Mouse (Mus musculus) cortical plate, adult 2 months (tissue): ENCODE measurements around the gene Exoc3l4. TPM values are rescaled to one million over a fixed set of nuclear protein-coding genes. Genes with fewer than 3 reads are reported as not detected.

ENCODE experiments used
- H3K27ac ChIP-seq: fragments of 200-500 bp; 2 replicates; pipeline ENCODE4 v1.5.1; 2012; ENCODE audit warnings: low read length, control low read depth, inconsistent platforms; ENCODE audit not compliant: insufficient read depth
- H3K4me1 ChIP-seq: fragments of 200-500 bp; 2 replicates; pipeline ENCODE4 v1.6.1; 2011; ENCODE audit warnings: low read length; ENCODE audit not compliant: control insufficient read depth, insufficient read depth
- H3K4me3 ChIP-seq: fragments of 200-500 bp; 2 replicates; pipeline ENCODE4 v1.5.1; 2011; ENCODE audit warnings: mild to moderate bottlenecking, low read length, control low read depth; ENCODE audit not compliant: insufficient read depth
- CTCF ChIP-seq: fragments of 200-500 bp; IDR thresholded peaks from 2 replicates; pipeline ENCODE4 v1.5.1; 2011; ENCODE audit warnings: mild to moderate bottlenecking, control low read depth, low read length; ENCODE audit not compliant: insufficient read depth; ENCODE audit errors: extremely low read depth
- POLR2A ChIP-seq: fragments of 200-500 bp; IDR thresholded peaks from 2 replicates; pipeline ENCODE4 v1.6.1; 2011; ENCODE audit warnings: mild to moderate bottlenecking, low read length, control low read depth; ENCODE audit not compliant: insufficient read depth; ENCODE audit errors: extremely low read depth
- polyA plus RNA-seq: library from polyadenylated mRNA; depleted of rRNA; stranded (reverse); fragments of >200 nt; gene quantifications from 2 replicates; pipeline ENCODE4 v1.2.3, GENCODE M21; 2012

Gene Exoc3l4
- polyA plus RNA-seq, 1 experiment: 2.5 TPM

GRCm38 (mm10) chr12:111463570-111463969 lies 46.8 kb downstream of the Exoc3l4 start:
- Histone ChIP-seq H3K4me3 (no peak overlapping the region), H3K27ac (no peak overlapping the region), H3K4me1 (no peaks in the 10 kb centered on the region)
- TF ChIP-seq POLR2A: no peak

GRCm38 (mm10) chr12:111466369-111466768 lies 49.6 kb downstream of the Exoc3l4 start:
- no peak for TF ChIP-seq CTCF
- no peak for TF ChIP-seq POLR2A

GRCm38 (mm10) chr12:111468206-111468605 lies 51.4 kb downstream of the Exoc3l4 start:
- no peaks in the 10 kb centered on the region for H3K4me1 ChIP-seq
- no peak overlapping the region for H3K4me3 ChIP-seq
- no peak overlapping the region for H3K27ac ChIP-seq
- TF ChIP-seq CTCF (no peak), POLR2A (no peak)

More at GRCm38 (mm10) chr12:111466369-111466768, 49.6 kb downstream of the Exoc3l4 start:
- Histone ChIP-seq H3K27ac (no peak overlapping the region), H3K4me1 (no peaks in the 10 kb centered on the region), H3K4me3 (no peak overlapping the region)

GRCm38 (mm10) chr12:111469507-111469906 lies 52.7 kb downstream of the Exoc3l4 start:
- Histone ChIP-seq H3K4me3 (no peak overlapping the region), H3K4me1 (peaks cover 2% of the 10 kb centered on the region; the same call in 1 of the 2 replicates), H3K27ac (no peak overlapping the region)
- TF ChIP-seq POLR2A: no peak
- peak; percentile 87 for TF ChIP-seq CTCF

GRCm38 (mm10) chr12:111471119-111471518 lies 54.3 kb downstream of the Exoc3l4 start:
- Histone ChIP-seq H3K27ac (no peak overlapping the region), H3K4me3 (no peak overlapping the region)
- TF ChIP-seq CTCF (no peak), POLR2A (no peak)

GRCm38 (mm10) chr12:111471721-111472120 lies 54.9 kb downstream of the Exoc3l4 start:
- Histone ChIP-seq H3K27ac (no peak overlapping the region), H3K4me3 (no peak overlapping the region), H3K4me1 (peaks cover 3% of the 10 kb centered on the region; the same call in 1 of the 2 replicates)
- TF ChIP-seq POLR2A (no peak), CTCF (no peak)

More at GRCm38 (mm10) chr12:111471119-111471518, 54.3 kb downstream of the Exoc3l4 start:
- H3K4me1 ChIP-seq: peaks cover 3% of the 10 kb centered on the region; the same call in 1 of the 2 replicates

- Histone ChIP-seq H3K4me1 (peaks cover 3% of the 10 kb centered on the region; the same call in 1 of the 2 replicates), H3K27ac (no peak overlapping the region), H3K4me3 (no peak overlapping the region)
- TF ChIP-seq POLR2A: no peak
- no peak for TF ChIP-seq CTCF
Observed at GRCm38 (mm10) chr12:111472886-111473285, 56.1 kb downstream of the Exoc3l4 start.

GRCm38 (mm10) chr12:111474384-111474783 lies 57.6 kb downstream of the Exoc3l4 start:
- peaks cover 3% of the 10 kb centered on the region; the same call in 1 of the 2 replicates for H3K4me1 ChIP-seq
- no peak overlapping the region for H3K27ac ChIP-seq
- H3K4me3 ChIP-seq: no peak overlapping the region
- no peak for TF ChIP-seq CTCF

- no peak overlapping the region for H3K27ac ChIP-seq
- H3K4me1 ChIP-seq: peaks cover 3% of the 10 kb centered on the region; the same call in 1 of the 2 replicates
- TF ChIP-seq POLR2A (no peak), CTCF (no peak)
- no peak overlapping the region for H3K4me3 ChIP-seq
Observed at GRCm38 (mm10) chr12:111474893-111475643, 58.3 kb downstream of the Exoc3l4 start.

GRCm38 (mm10) chr12:111478924-111479323 lies 62.1 kb downstream of the Exoc3l4 start:
- no peak for TF ChIP-seq POLR2A
- TF ChIP-seq CTCF: no peak
- H3K4me3 ChIP-seq: no peak overlapping the region
- no peak overlapping the region for H3K27ac ChIP-seq
- peaks cover 3% of the 10 kb centered on the region; the same call in 1 of the 2 replicates for H3K4me1 ChIP-seq
